Mouse (Mus musculus) left cerebral cortex, adult 9 months (tissue): ENCODE measurements at regions not wholly inside any gene's neighbourhood (a gene's known extent, or its start where the extent isn't known, plus 50 kb on each side); places are given as distances from the start of the nearest gene placed in this dataset.

Source experiments
- DNase-seq, 2 experiments: peaks; one replicate each; pipeline ENCODE4 v3.0.0; 2022; ENCODE audit warnings: low spot score in 2 of 2

GRCm38 (mm10) chr10:98558560-98558959 is 355.6 kb upstream of the Atp2b1 start:
- no peak for DNase-seq

- DNase-seq, result no peak
Measured at GRCm38 (mm10) chr10:98562297-98562912, 351.8 kb upstream of the Atp2b1 start.

- DNase-seq, result no peak
Measured at GRCm38 (mm10) chr10:98572782-98573536, 341.2 kb upstream of the Atp2b1 start.

GRCm38 (mm10) chr10:98577040-98577439 is 337.2 kb upstream of the Atp2b1 start:
- peak; percentile 23 to 28 for DNase-seq

GRCm38 (mm10) chr10:98584776-98585175 is 329.4 kb upstream of the Atp2b1 start:
- no peak for DNase-seq

GRCm38 (mm10) chr10:98589726-98590125 is 324.5 kb upstream of the Atp2b1 start:
- DNase-seq, result peak; percentile 53 to 61

- DNase-seq, result no peak
Measured at GRCm38 (mm10) chr10:98592154-98592553, 322.1 kb upstream of the Atp2b1 start.

GRCm38 (mm10) chr10:98593910-98594309 is 320.3 kb upstream of the Atp2b1 start:
- no peak for DNase-seq

GRCm38 (mm10) chr10:98608221-98608941 is 305.8 kb upstream of the Atp2b1 start:
- peak; percentile 53 to 77 for DNase-seq

- DNase-seq, result no peak
Measured at GRCm38 (mm10) chr10:98610708-98611107, 303.5 kb upstream of the Atp2b1 start.

- no peak for DNase-seq
Measured at GRCm38 (mm10) chr10:98611707-98612360, 302.4 kb upstream of the Atp2b1 start.

GRCm38 (mm10) chr10:98618736-98619525 is 295.3 kb upstream of the Atp2b1 start:
- peak in 1 of 2 experiments; percentile 49 for DNase-seq

- no peak for DNase-seq
Measured at GRCm38 (mm10) chr10:98624103-98624502, 290.1 kb upstream of the Atp2b1 start.

- peak in 1 of 2 experiments; percentile 31 for DNase-seq
Measured at GRCm38 (mm10) chr10:98624681-98625321, 289.4 kb upstream of the Atp2b1 start.

GRCm38 (mm10) chr10:98628191-98628590 is 286.0 kb upstream of the Atp2b1 start:
- DNase-seq, result no peak

GRCm38 (mm10) chr10:98629248-98629647 is 285.0 kb upstream of the Atp2b1 start:
- DNase-seq, result no peak

GRCm38 (mm10) chr10:98637759-98638611 is 276.2 kb upstream of the Atp2b1 start:
- DNase-seq, result no peak

GRCm38 (mm10) chr10:98645681-98646122 is 268.5 kb upstream of the Atp2b1 start:
- no peak for DNase-seq

- DNase-seq, result no peak
Measured at GRCm38 (mm10) chr10:98646311-98646999, 267.8 kb upstream of the Atp2b1 start.
